Mouse (Mus musculus) forebrain, embryonic 10.5 days (tissue): ENCODE measurements around the gene Smagp. TPM values are rescaled to one million over a fixed set of nuclear protein-coding genes. Genes with fewer than 3 reads are reported as not detected.

Source experiments
- DNase-seq: peaks from one replicate; pipeline ENCODE4 v3.0.0-alpha.2; 2017; ENCODE audit warnings: low spot score; ENCODE audit errors: extremely low spot score
- H3K27ac ChIP-seq: fragments of 300-500 bp; sonication (generic); 2 replicates; pipeline ENCODE4 v1.5.1; 2016; ENCODE audit warnings: mild to moderate bottlenecking
- H3K27me3 ChIP-seq: fragments of 300-500 bp; sonication (generic); 2 replicates; pipeline ENCODE4 v1.6.1; 2016; ENCODE audit warnings: mild to moderate bottlenecking; ENCODE audit not compliant: poor library complexity, severe bottlenecking
- H3K36me3 ChIP-seq: fragments of 300-500 bp; sonication (generic); replicated peaks from 2 replicates; pipeline ENCODE4 v1.6.1; 2016; ENCODE audit warnings: mild to moderate bottlenecking, moderate library complexity
- H3K4me1 ChIP-seq: fragments of 300-500 bp; sonication (generic); 2 replicates; pipeline ENCODE4 v1.6.1; 2016
- H3K4me3 ChIP-seq: fragments of 300-500 bp; sonication (generic); 2 replicates; pipeline ENCODE4 v1.5.1; 2016; ENCODE audit warnings: mild to moderate bottlenecking, moderate library complexity
- H3K9me3 ChIP-seq: fragments of 300-500 bp; sonication (generic); 2 replicates; pipeline ENCODE4 v1.6.1; 2016; ENCODE audit warnings: mild to moderate bottlenecking, moderate library complexity
- WGBS: fragments of 180-500 bp; shearing (Covaris S2); methylation state at CpG from one replicate; pipeline ENCODE4 v1.1.7; 2016; 5-methylcytosine and 5-hydroxymethylcytosine counted together
- polyA plus RNA-seq: library from polyadenylated mRNA; unstranded; fragments of >200 nt; fragmentation: Nextera tagmentation; extraction: Ambion mirVana; gene quantifications from 2 replicates; pipeline ENCODE4 v1.2.1, GENCODE M21; 2016

Smagp gene
- polyA plus RNA-seq, 1 experiment from 2014 or later = 4.3 TPM

- no peak for DNase-seq
- Histone ChIP-seq H3K9me3 (no peaks in the 10 kb centered on the region), H3K27ac (no peak overlapping the region), H3K4me1 (peaks cover 26% of the 10 kb centered on the region), H3K27me3 (peaks cover 62% of the 10 kb centered on the region), H3K4me3 (peak overlapping the region; percentile 86), H3K36me3 (no peaks in the 10 kb centered on the region)
- 33% methylated on average over 9 of the region's 9 CpGs for WGBS
Observed at GRCm38 (mm10) chr15:100598287-100598882, 38.4 kb downstream of the Smagp start.

- Histone ChIP-seq H3K36me3 (no peaks in the 10 kb centered on the region), H3K4me3 (no peak overlapping the region), H3K27me3 (peaks cover 6% of the 10 kb centered on the region), H3K27ac (no peak overlapping the region), H3K9me3 (no peaks in the 10 kb centered on the region), H3K4me1 (peaks cover 3% of the 10 kb centered on the region)
- no peak for DNase-seq
- 83% methylated on average over 6 of the region's 6 CpGs for WGBS
Observed at GRCm38 (mm10) chr15:100592817-100593216, 43.9 kb downstream of the Smagp start.

DNA sequence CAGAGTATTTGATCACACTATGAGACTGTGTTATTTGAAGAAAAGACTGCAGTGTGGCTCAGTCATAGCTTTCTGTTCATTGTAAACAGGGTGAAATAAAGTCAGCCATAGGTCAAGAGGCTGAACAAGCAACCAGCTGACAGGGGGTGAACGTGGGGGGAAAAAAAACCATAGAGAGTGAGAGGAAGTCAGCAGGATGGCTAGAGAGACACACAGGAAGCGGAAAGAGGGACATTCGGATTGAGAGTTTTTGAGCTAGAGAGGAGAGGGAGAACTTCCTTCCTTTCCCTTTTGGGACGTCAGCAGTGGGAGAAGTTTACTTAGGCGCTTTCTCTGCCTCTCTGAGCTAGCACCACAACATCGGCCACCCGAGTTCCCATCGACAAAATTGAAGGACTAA lies 46.3 kb downstream of the Smagp start:
- H3K4me3 ChIP-seq = no peak overlapping the region
- H3K36me3 ChIP-seq = peaks cover 12% of the 10 kb centered on the region
- H3K4me1 ChIP-seq = peaks cover 3% of the 10 kb centered on the region
- DNase-seq = no peak
- no peaks in the 10 kb centered on the region for H3K9me3 ChIP-seq
- peaks cover 4% of the 10 kb centered on the region; the same call in 1 of the 2 replicates for H3K27me3 ChIP-seq
- WGBS = 79% methylated on average over 8 of the region's 8 CpGs
- no peak overlapping the region for H3K27ac ChIP-seq

DNA sequence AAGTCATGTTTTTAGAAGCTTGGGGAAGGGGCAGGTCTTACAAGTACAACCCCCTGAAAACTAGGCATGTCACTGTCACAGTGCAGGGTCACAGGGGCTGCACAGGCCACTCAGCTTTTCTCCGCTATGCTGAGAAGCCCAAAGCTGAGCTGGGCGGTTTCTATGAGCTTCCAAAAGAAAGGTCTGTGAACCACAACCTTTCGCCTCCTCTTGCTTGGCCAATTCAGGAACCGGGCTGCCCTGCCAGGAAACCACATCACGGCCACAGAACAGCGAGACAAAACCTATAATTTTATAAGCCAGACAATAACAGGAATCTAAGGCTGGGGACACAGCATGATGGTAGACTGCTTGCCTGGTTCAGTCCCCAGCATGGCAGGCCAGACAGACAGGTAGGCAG lies 48.4 kb downstream of the Smagp start:
- H3K27ac ChIP-seq = no peak overlapping the region
- DNase-seq = no peak
- no peaks in the 10 kb centered on the region for H3K9me3 ChIP-seq
- H3K4me3 ChIP-seq = no peak overlapping the region
- 81% methylated on average over 6 of the region's 6 CpGs for WGBS
- H3K36me3 ChIP-seq = peaks cover 13% of the 10 kb centered on the region
- 0 out of 2 replicates have a peak, but pooled peaks cover 4% of the 10 kb centered on the region for H3K27me3 ChIP-seq
- H3K4me1 ChIP-seq = peaks cover 3% of the 10 kb centered on the region

DNA sequence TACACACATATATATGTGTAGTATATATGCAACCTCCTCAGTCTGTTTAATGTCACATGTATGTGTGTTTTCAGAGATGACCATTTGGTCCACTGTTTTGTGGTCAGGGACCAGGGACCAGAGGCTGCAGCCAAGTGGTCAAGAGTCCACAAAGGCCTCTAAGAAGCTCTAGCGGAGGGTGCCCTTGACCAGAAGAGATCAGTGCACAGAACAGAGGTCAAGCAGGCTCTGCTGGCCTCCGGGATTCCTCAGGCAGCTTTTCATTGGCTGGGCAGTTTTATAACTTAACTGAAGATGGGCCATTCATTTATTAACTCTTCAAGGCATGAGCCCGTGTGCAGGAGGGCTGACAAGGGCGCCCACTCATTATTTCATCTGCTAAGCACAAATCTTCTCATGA lies 49.6 kb downstream of the Smagp start:
- H3K4me3 ChIP-seq = no peak overlapping the region
- H3K36me3 ChIP-seq = peaks cover 13% of the 10 kb centered on the region
- no peak overlapping the region for H3K27ac ChIP-seq
- H3K27me3 ChIP-seq = 0 out of 2 replicates have a peak, but pooled peaks cover 4% of the 10 kb centered on the region
- peaks cover 3% of the 10 kb centered on the region for H3K4me1 ChIP-seq
- no peaks in the 10 kb centered on the region for H3K9me3 ChIP-seq
- 85% methylated on average over 4 of the region's 4 CpGs for WGBS
- no peak for DNase-seq

GRCm38 (mm10) chr15:100585931-100586330 lies 50.8 kb downstream of the Smagp start:
- 90% methylated on average over 16 of the region's 16 CpGs for WGBS
- Histone ChIP-seq H3K4me1 (peaks cover 3% of the 10 kb centered on the region; the same call in 1 of the 2 replicates), H3K9me3 (no peaks in the 10 kb centered on the region), H3K27ac (no peak overlapping the region), H3K4me3 (no peak overlapping the region), H3K36me3 (peaks cover 13% of the 10 kb centered on the region), H3K27me3 (0 out of 2 replicates have a peak, but pooled peaks cover 4% of the 10 kb centered on the region)
- no peak for DNase-seq

DNA sequence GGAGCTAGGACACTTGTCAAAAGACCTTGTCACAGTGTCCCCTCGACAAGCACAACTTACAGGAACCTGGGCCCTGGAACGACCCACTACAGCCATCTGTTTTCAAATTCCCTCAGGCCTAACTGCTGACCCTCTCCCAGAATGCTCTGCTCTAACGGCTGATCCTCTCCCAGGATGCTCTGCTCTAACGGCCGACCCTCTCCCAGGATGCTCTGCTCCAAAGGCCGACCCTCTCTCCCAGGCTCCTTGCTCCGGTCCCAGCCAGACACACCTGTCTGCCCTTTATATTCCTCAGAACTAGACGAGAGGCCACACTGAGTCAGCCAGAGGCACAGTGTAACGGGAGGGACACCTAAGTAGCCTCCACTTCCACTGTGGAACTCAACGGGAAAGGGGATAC lies 56.6 kb downstream of the Smagp start:
- 93% methylated on average over 10 of the region's 10 CpGs for WGBS
- no peak for DNase-seq
- Histone ChIP-seq H3K9me3 (no peaks in the 10 kb centered on the region), H3K4me3 (no peak overlapping the region), H3K36me3 (no peaks in the 10 kb centered on the region; the same call in 1 of the 2 replicates), H3K27ac (no peak overlapping the region), H3K27me3 (no peaks in the 10 kb centered on the region), H3K4me1 (no peaks in the 10 kb centered on the region)

DNA sequence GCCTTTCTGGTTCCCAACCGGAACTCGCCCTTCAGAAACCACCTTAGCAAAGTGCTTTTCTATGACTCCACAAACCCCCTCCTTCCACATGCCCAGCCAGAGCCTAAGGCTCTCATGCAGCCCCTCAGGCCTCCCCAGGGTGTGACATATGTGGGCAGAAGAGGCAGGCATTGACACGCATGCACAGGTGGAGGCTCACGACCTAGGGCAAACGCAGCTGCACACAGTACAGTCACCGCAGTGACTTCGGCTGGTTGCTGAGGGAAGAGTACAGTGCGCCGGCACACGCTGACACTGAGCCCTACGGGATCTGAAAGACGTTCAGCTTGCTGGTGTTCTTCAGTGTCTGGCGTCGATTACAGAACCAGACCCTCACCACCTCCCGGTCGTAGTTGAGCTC lies 58.8 kb downstream of the Smagp start:
- peaks cover 9% of the 10 kb centered on the region; the same call in 1 of the 2 replicates for H3K4me1 ChIP-seq
- H3K27ac ChIP-seq = no peak overlapping the region
- H3K9me3 ChIP-seq = no peaks in the 10 kb centered on the region
- H3K27me3 ChIP-seq = no peaks in the 10 kb centered on the region
- H3K4me3 ChIP-seq = no peak overlapping the region
- DNase-seq = no peak
- WGBS = 87% methylated on average over 16 of the region's 16 CpGs
- no peaks in the 10 kb centered on the region; the same call in 1 of the 2 replicates for H3K36me3 ChIP-seq

DNA sequence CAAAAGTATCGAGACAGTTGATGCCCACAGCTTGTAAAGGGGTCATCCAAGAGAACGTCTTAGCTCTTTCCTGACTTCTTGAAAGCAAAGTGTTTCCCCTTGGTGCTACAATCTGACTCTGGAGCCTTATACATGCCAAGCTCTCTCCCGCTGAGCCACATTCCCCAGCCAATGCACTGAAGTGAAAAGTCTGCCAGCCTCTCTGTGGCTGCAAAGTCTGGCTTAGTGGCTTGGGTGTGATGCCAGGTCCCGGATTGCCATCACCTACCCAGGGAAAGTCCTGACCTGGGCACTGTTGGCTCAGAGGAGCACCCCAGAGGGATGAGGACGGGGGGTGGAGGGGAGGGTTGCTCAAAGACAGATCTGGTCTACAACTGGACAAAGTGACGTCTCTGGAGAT lies 59.9 kb downstream of the Smagp start:
- DNase-seq = no peak
- Histone ChIP-seq H3K4me3 (no peak overlapping the region), H3K4me1 (peaks cover 9% of the 10 kb centered on the region; the same call in 1 of the 2 replicates), H3K27ac (no peak overlapping the region), H3K9me3 (no peaks in the 10 kb centered on the region), H3K36me3 (no peaks in the 10 kb centered on the region; the same call in 1 of the 2 replicates), H3K27me3 (no peaks in the 10 kb centered on the region)
- 87% methylated on average over 6 of the region's 6 CpGs for WGBS

GRCm38 (mm10) chr15:100576392-100576791 lies 60.3 kb downstream of the Smagp start:
- H3K4me3 ChIP-seq = no peak overlapping the region
- no peak for DNase-seq
- no peaks in the 10 kb centered on the region; the same call in 1 of the 2 replicates for H3K36me3 ChIP-seq
- H3K9me3 ChIP-seq = no peaks in the 10 kb centered on the region
- peaks cover 9% of the 10 kb centered on the region; the same call in 1 of the 2 replicates for H3K4me1 ChIP-seq
- H3K27ac ChIP-seq = no peak overlapping the region
- no peaks in the 10 kb centered on the region for H3K27me3 ChIP-seq
- WGBS = 89% methylated on average over 6 of the region's 6 CpGs

DNA sequence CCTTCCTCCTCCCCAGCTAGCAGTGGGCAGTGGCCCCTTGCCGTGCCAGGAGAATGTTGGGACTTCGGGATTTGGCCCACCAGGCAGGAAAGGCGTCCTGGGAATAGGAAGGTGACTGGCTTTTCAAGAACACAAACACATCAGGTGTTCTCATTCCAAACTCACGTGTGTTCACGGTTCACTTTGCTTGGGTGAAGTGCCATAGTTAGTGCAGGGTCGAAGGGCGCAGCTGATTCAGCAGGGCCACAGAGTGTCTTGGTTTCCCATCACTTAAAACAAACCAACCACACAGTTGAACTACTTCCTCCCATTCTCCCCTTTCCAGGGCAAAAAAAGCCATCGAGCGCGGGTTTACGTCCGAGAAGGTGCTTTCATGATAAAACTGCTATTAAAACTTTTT lies 61.4 kb downstream of the Smagp start:
- Histone ChIP-seq H3K27me3 (no peaks in the 10 kb centered on the region), H3K4me3 (no peak overlapping the region), H3K9me3 (no peaks in the 10 kb centered on the region), H3K36me3 (no peaks in the 10 kb centered on the region; the same call in 1 of the 2 replicates), H3K4me1 (peaks cover 9% of the 10 kb centered on the region; the same call in 1 of the 2 replicates), H3K27ac (no peak overlapping the region)
- DNase-seq = no peak
- 91% methylated on average over 12 of the region's 12 CpGs for WGBS

DNA sequence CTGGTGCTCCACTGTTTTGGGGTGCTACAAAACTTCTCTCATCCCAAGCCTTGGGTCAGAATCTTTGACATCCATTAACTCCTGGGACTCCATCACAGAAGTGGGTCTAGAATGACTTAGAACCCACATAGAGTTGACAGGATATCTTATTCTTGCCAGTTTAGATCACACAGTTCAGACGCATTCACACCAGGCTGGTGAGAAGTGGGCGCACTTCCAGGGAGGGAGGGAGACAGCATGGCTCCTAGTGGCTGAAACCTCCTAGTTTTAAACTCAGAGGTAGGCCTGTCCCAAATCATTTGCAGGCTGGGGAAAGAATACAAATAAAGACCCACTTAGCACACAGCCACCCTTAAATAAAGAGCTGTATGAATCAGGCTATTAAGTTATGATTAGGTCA lies 62.4 kb downstream of the Smagp start:
- no peak overlapping the region for H3K4me3 ChIP-seq
- no peaks in the 10 kb centered on the region for H3K36me3 ChIP-seq
- peaks cover 9% of the 10 kb centered on the region; the same call in 1 of the 2 replicates for H3K4me1 ChIP-seq
- 86% methylated on average over 2 of the region's 2 CpGs for WGBS
- no peaks in the 10 kb centered on the region for H3K9me3 ChIP-seq
- H3K27me3 ChIP-seq = no peaks in the 10 kb centered on the region
- no peak overlapping the region for H3K27ac ChIP-seq
- no peak for DNase-seq

- Histone ChIP-seq H3K36me3 (no peaks in the 10 kb centered on the region), H3K27ac (no peak overlapping the region), H3K4me1 (peaks cover 9% of the 10 kb centered on the region; the same call in 1 of the 2 replicates), H3K9me3 (no peaks in the 10 kb centered on the region), H3K4me3 (no peak overlapping the region), H3K27me3 (no peaks in the 10 kb centered on the region)
- DNase-seq = no peak
- 74% methylated on average over 6 of the region's 6 CpGs for WGBS
Observed at GRCm38 (mm10) chr15:100573946-100574345, 62.8 kb downstream of the Smagp start.
